Mouse (Mus musculus) erythroblast, embryonic 14.5 days (primary cell): ENCODE data around the gene Zfp712.

Experiments
- GATA1 ChIP-seq: IDR thresholded peaks from 2 replicates; pipeline ENCODE4 v1.6.1; 2012; ENCODE audit warnings: low read length, inconsistent platforms, mixed read lengths
- TAL1 ChIP-seq: IDR thresholded peaks from 3 replicates; pipeline ENCODE4 v1.6.1; 2012; ENCODE audit warnings: low read length, inconsistent platforms, mixed read lengths

- no peak for TF ChIP-seq GATA1
- no peak for TF ChIP-seq TAL1
Observed at GRCm38 (mm10) chr13:67072786-67073185, 11.8 kb upstream of the Zfp712 start.
